ENCODE assay signal across 11 mouse cellular contexts in the genomic region with DNA sequence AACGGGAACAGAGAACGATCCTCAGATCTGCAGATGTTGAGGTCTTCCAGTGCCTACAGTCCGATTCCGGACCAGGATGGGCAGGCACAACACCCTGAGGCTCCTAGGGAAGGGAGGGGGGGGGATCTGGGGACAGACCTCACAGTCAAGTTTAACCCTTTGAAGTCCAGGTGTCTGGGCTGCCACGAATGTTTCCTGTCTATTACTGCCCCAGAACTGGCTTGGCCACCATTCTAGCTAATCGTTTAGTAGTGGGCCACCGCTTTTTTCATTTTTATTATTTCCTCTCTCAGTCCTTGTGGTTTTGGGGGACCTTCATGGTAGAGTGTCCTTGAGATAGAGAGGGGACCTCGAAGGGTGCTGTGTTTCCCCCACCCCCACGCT. TPM values are rescaled to one million over a fixed set of nuclear protein-coding genes. Genes with fewer than 3 reads are reported as not detected.
DNase-seq lines count a peak whose midpoint lies in the region; ATAC-seq and TF ChIP-seq lines count a peak whose summit lies in the region.
"Had no signal": no experiment of that assay in that cellular context is flagged by ENCODE, and none has a peak within 500 bp of the region (broad histone marks: within the 10 kb centered on the region; RNA-seq: fewer than 3 reads in every experiment).

No protein-coding gene starts in this region.

- ATAC-seq in forebrain, embryonic 13.5 days = no peak
- no peak for ATAC-seq in limb, embryonic 13.5 days (ENCODE audit: low FRiP score, low read depth)

- no peak for DNase-seq in left cerebral cortex, adult 2 months (ENCODE audit: extremely low spot score in 1 of 2, low spot score in 2 of 2)
- DNase-seq in left cerebral cortex, postnatal 36 days (ENCODE audit: low spot score in 2 of 2) = no peak
- DNase-seq in right cerebral cortex, postnatal 25 days = no peak
- DNase-seq in layer of hippocampus, postnatal 14 days (ENCODE audit: low spot score in 2 of 2) = no peak
- DNase-seq in yolk sac, embryonic 10.5 days (ENCODE audit: low spot score) = no peak
- DNase-seq: kidney, adult 2 months; lung, embryonic 14.5 days had no signal

- peaks cover 100% of the 10 kb centered on the region for H3K27me3 ChIP-seq in forebrain, embryonic 13.5 days
- H3K27me3 ChIP-seq in limb, embryonic 13.5 days = peaks cover 100% of the 10 kb centered on the region

- no peak for TF ChIP-seq CTCF in left cerebral cortex, adult 2 months (IDR thresholded peaks at IDR 0.05)
- TF ChIP-seq CTCF in olfactory bulb, adult 2 months (IDR thresholded peaks at IDR 0.05; ENCODE audit: insufficient read depth, low read depth, low read length) = no peak

- no peaks in the 10 kb centered on the region for H3K36me3 ChIP-seq in forebrain, embryonic 13.5 days (ENCODE audit: poor library complexity, severe bottlenecking)
- H3K36me3 ChIP-seq in limb, embryonic 13.5 days = no peaks in the 10 kb centered on the region

- intact Hi-C loops in left cerebral cortex, adult 2 months (cut with DNase I) = loop anchor here (5.0 kb wide), 3 partner anchors 175 to 260 kb away; no protein-coding TSS in a partner anchor
- intact Hi-C loops in left cerebral cortex, postnatal 36 days (cut with DNase I) = no loop called here

- peak overlapping the region; percentile 72 for H3K4me2 ChIP-seq in forebrain, embryonic 13.5 days
- peak overlapping the region; percentile 66; the same call in 1 of the 2 replicates for H3K4me2 ChIP-seq in limb, embryonic 13.5 days (replicated peaks)
- H3K4me2 ChIP-seq: lung, embryonic 14.5 days had no signal

- H3K9ac ChIP-seq in forebrain, embryonic 13.5 days = peak overlapping the region; percentile 83
- H3K9ac ChIP-seq in limb, embryonic 13.5 days = no peak overlapping the region
- H3K9ac ChIP-seq: lung, embryonic 14.5 days had no signal

- H3K9me3 ChIP-seq in forebrain, embryonic 13.5 days (replicated peaks) = no peaks in the 10 kb centered on the region
- H3K9me3 ChIP-seq in limb, embryonic 13.5 days = no peaks in the 10 kb centered on the region

- peaks cover 99% of the 10 kb centered on the region for H3K4me1 ChIP-seq in forebrain, embryonic 13.5 days
- peaks cover 23% of the 10 kb centered on the region for H3K4me1 ChIP-seq in limb, embryonic 13.5 days
- H3K4me1 ChIP-seq in olfactory bulb, adult 2 months (ENCODE audit: control insufficient read depth, insufficient read depth, low read length) = peaks cover 43% of the 10 kb centered on the region

- TF ChIP-seq POLR2A in olfactory bulb, adult 2 months (IDR thresholded peaks at IDR 0.05; ENCODE audit: insufficient read depth, low read depth, low read length) = no peak

- H3K27ac ChIP-seq in left cerebral cortex, adult 2 months = peak overlapping the region; percentile 83
- peak overlapping the region; percentile 89 for H3K27ac ChIP-seq in forebrain, embryonic 13.5 days
- H3K27ac ChIP-seq in limb, embryonic 13.5 days = no peak overlapping the region
- H3K27ac ChIP-seq in olfactory bulb, adult 2 months (ENCODE audit: insufficient read depth, low read depth, low read length) = peak overlapping the region; percentile 55

- 18% methylated on average over 9 of the region's 9 CpGs for WGBS in forebrain, embryonic 13.5 days
- WGBS in limb, embryonic 13.5 days = 14% methylated on average over 9 of the region's 9 CpGs
- WGBS in olfactory bulb, adult 2 months = 13% methylated on average over 9 of the region's 9 CpGs

- H3K4me3 ChIP-seq in left cerebral cortex, adult 2 months = peak overlapping the region; percentile 55
- H3K4me3 ChIP-seq in forebrain, embryonic 13.5 days = peak overlapping the region; percentile 57
- H3K4me3 ChIP-seq in limb, embryonic 13.5 days = peak overlapping the region; percentile 41
- peak overlapping the region; percentile 54 for H3K4me3 ChIP-seq in olfactory bulb, adult 2 months (ENCODE audit: insufficient read depth, low read depth, low read length)
- H3K4me3 ChIP-seq: myocyte had no signal

RNA-seq across cellular contexts. Expression of a gene that starts 1.6 kb away (rescaled TPM):
- 10 to 100 TPM; 42.3 to 45.8 TPM for total RNA-seq in left cerebral cortex, adult 2 months (2021)
- total RNA-seq in left cerebral cortex, postnatal 36 days (2021) = 10 to 100 TPM; 44.9 to 48.6 TPM
- polyA plus RNA-seq in forebrain, embryonic 13.5 days (2015; fragmentation: Nextera tagmentation; extraction: Ambion mirVana) = 4.7 and 4.9 TPM in 2 replicates
- 0.15 and 0.25 TPM in 2 replicates for polyA plus RNA-seq in limb, embryonic 13.5 days (2015; fragmentation: Nextera tagmentation; extraction: Ambion mirVana)
- polyA plus RNA-seq in olfactory bulb, adult 2 months (2012; ENCODE audit: insufficient read depth, insufficient read length, low replicate concordance, missing spikeins) = 45.0 TPM in 1 of 2 replicates, not detected in the other
- total RNA-seq in layer of hippocampus, postnatal 14 days (2021) = 10 to 100 TPM; 19.4 to 24.6 TPM
- polyA plus RNA-seq: lung, embryonic 14.5 days; myocyte had no signal
